21 mouse cellular contexts compared by ENCODE assay signal in genomic region chr2:151628011-151628410, GRCm38 (mm10). TPM values are rescaled to one million over a fixed set of nuclear protein-coding genes. Genes with fewer than 3 reads are reported as not detected.
DNase-seq lines count a peak whose midpoint lies in the region.
"Had no signal": no experiment of that assay in that cellular context is flagged by ENCODE, and none has a peak within 500 bp of the region (broad histone marks: within the 10 kb centered on the region; RNA-seq: fewer than 3 reads in every experiment).

No protein-coding gene starts in this region.

- peak; percentile 43 to 66 for DNase-seq in adrenal gland, adult (ENCODE audit: inconsistent age in 2 of 2, low spot score in 1 of 2)
- no peak for DNase-seq in adrenal gland, postnatal 14 days
- DNase-seq in frontal cortex, postnatal 10 days (ENCODE audit: low spot score in 2 of 2): peak; percentile 5 to 7
- DNase-seq in frontal cortex, postnatal 14 days (ENCODE audit: low spot score in 2 of 2): no peak
- peak; percentile 14 for DNase-seq in layer of hippocampus, adult 9-11 months
- DNase-seq in layer of hippocampus, postnatal 10 days (ENCODE audit: low spot score in 2 of 2): no peak
- peak; percentile 68 for DNase-seq in brain, adult 2 months (ENCODE audit: low read depth, low spot score)
- DNase-seq: adrenal gland, postnatal 25 days; cerebellum, adult 9-10 months; embryo, embryonic 11 days; gastrocnemius, postnatal 10 days; heart, postnatal 14 days; kidney, adult 9 months; kidney, postnatal 10 days; left cerebral cortex, postnatal 4 days; liver, embryonic 13.5 days; lung, adult 18-20 months; lung, postnatal 4 days; thymus, postnatal 14 days had no signal

RNA-seq across cellular contexts. Expression of gene Snph, which starts 4.4 kb away (rescaled TPM):
- 7.7 and 9.2 TPM in 2 replicates for total RNA-seq in adrenal gland, postnatal 14 days (2021)
- 100 to 1,000 TPM; 205 to 206 TPM for total RNA-seq in layer of hippocampus, postnatal 10 days (2021)
- total RNA-seq: CH12.LX had no signal

RNA-seq across cellular contexts. Expression of gene Rad21l, which starts 40.3 kb away (rescaled TPM):
- total RNA-seq in adrenal gland, postnatal 14 days (2021): not detected in 2 replicates
- 1 to 10 TPM in 1 of 2 experiments, under 1 TPM in 1; 0.94 to 1.1 TPM for total RNA-seq in layer of hippocampus, postnatal 10 days (2021)
- total RNA-seq: CH12.LX; gastrocnemius, postnatal 10 days; heart, adult 8-10 months; heart, postnatal 14 days had no signal

RNA-seq across cellular contexts. Expression of gene Sdcbp2, which starts 55.6 kb away (rescaled TPM):
- total RNA-seq in adrenal gland, postnatal 14 days (2021): 2.1 and 3.0 TPM in 2 replicates
- total RNA-seq in layer of hippocampus, postnatal 10 days (2021): 1 to 10 TPM; 1.3 to 1.6 TPM

Comparison
In these comparisons a context has a peak if more than half of its experiments do, and no peak if none do; other contexts are left out.
1. DNase-seq: peak in adrenal gland, adult (2 of 2), frontal cortex, postnatal 10 days (2 of 2), layer of hippocampus, adult 9-11 months (single experiment) and brain, adult 2 months (single experiment); none in adrenal gland, postnatal 14 days (single experiment), frontal cortex, postnatal 14 days (0 of 2) and layer of hippocampus, postnatal 10 days (0 of 2).
2. RNA of gene Snph, which starts 4.4 kb away (total RNA-seq): 205 to 206 TPM in layer of hippocampus, postnatal 10 days; 7.7 to 9.2 TPM in adrenal gland, postnatal 14 days; every median in the first group is over 10 times any median in the second.